ENCODE assay signal across 9 mouse cellular contexts in the genomic region with DNA sequence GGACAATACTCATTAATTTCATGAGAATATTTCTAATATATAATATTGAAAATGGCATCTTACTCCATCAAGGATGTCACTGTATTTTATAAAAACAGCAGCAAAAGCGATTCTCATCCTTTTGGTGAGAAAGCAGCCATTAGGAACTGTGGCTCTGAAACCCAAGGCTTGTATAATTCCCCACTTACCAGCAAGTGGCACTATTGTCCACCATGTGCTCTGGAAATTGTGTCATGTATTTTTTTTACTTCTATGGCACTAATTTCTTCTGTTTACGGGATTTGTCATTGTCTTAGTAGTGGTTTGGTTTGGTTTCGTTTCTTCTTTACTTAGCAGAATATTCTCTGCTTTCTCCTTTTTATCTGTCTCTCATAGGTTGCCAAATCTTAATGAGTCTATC.
A peak's percentile ranks its signal among the peaks of the same experiment; 100 is the strongest.
DNase-seq lines count a peak whose midpoint lies in the region; ATAC-seq and TF ChIP-seq lines count a peak whose summit lies in the region.
"Had no signal": no experiment of that assay in that cellular context is flagged by ENCODE, and none has a peak within 500 bp of the region (broad histone marks: within the 10 kb centered on the region; RNA-seq: fewer than 3 reads in every experiment).

No protein-coding gene starts in this region.

- no peaks in the 10 kb centered on the region for H3K4me1 ChIP-seq in lung, embryonic 14.5 days (ENCODE audit: insufficient read depth)
- no peaks in the 10 kb centered on the region for H3K4me1 ChIP-seq in lung, adult 2 months (ENCODE audit: control insufficient read depth, insufficient read depth, low read length)
- H3K4me1 ChIP-seq: lung, embryonic 15.5 days had no signal

- H3K4me2 ChIP-seq in lung, embryonic 14.5 days, result no peak overlapping the region
- H3K4me2 ChIP-seq: lung, embryonic 15.5 days had no signal

- no peaks in the 10 kb centered on the region for H3K36me3 ChIP-seq in lung, embryonic 14.5 days (ENCODE audit: insufficient read depth)
- H3K36me3 ChIP-seq: lung, embryonic 15.5 days had no signal

- intact Hi-C loops in heart, postnatal 10 days (cut with DNase I), result loop anchor here (5.0 kb wide), 1 partner anchor 142 kb away; no protein-coding TSS in a partner anchor

- H3K4me3 ChIP-seq in lung, embryonic 14.5 days (ENCODE audit: low read depth, low read length), result no peak overlapping the region
- no peak overlapping the region for H3K4me3 ChIP-seq in lung, adult 2 months (replicated peaks; ENCODE audit: extremely low read depth, low read depth, low read length)
- H3K4me3 ChIP-seq: lung, embryonic 15.5 days had no signal

- WGBS in lung, embryonic 14.5 days, result 57% methylated on average over 3 of the region's 3 CpGs
- WGBS in lung, adult 2 months, result 46% methylated on average over 3 of the region's 3 CpGs

- no peaks in the 10 kb centered on the region for H3K27me3 ChIP-seq in lung, embryonic 14.5 days (ENCODE audit: insufficient read depth, low read length)
- H3K27me3 ChIP-seq: lung, embryonic 15.5 days had no signal

- H3K27ac ChIP-seq in lung, embryonic 14.5 days (ENCODE audit: low read depth), result no peak overlapping the region
- H3K27ac ChIP-seq: lung, embryonic 15.5 days had no signal

- TF ChIP-seq POLR2A in lung, adult 2 months (IDR thresholded peaks at IDR 0.05; ENCODE audit: borderline replicate concordance, extremely low read depth, low read depth, low read length), result no peak

- peak; percentile 44; the same call in 1 of the 2 replicates for TF ChIP-seq CTCF in lung, embryonic 14.5 days (IDR thresholded peaks at IDR 0.05; ENCODE audit: low read depth)
- no peak for TF ChIP-seq CTCF in lung, adult 2 months (IDR thresholded peaks at IDR 0.05; ENCODE audit: insufficient read depth, low read length)

- DNase-seq in embryo, embryonic 11 days, result peak; percentile 1
- DNase-seq in embryo, embryonic 9.5 days (ENCODE audit: extremely low spot score), result no peak
- peak; percentile 20 for DNase-seq in lung, embryonic 14.5 days
- no peak for DNase-seq in lung, adult 2 months
- DNase-seq in c-Kit-positive CD71-negative TER-119-negative erythroid progenitor cells, embryonic 14.5 days (ENCODE audit: low read depth), result peak; percentile 5
- peak; percentile 29 for DNase-seq in retina, postnatal 1 day
- no peak for DNase-seq in heart, postnatal 10 days
- DNase-seq in MN1 (ENCODE audit: low spot score), result no peak

- peaks cover 3% of the 10 kb centered on the region; the same call in 1 of the 2 replicates for H3K9me3 ChIP-seq in lung, embryonic 14.5 days (ENCODE audit: low read depth, low read length)

- H3K9ac ChIP-seq in lung, embryonic 14.5 days, result no peak overlapping the region
- H3K9ac ChIP-seq: lung, embryonic 15.5 days had no signal

- no peak for ATAC-seq in lung, embryonic 14.5 days (ENCODE audit: insufficient read depth)

Comparison
In these comparisons a context has a peak if more than half of its experiments do, and no peak if none do; other contexts are left out.
1. DNase-seq: peak in embryo, embryonic 11 days (single experiment), lung, embryonic 14.5 days (single experiment), c-Kit-positive CD71-negative TER-119-negative erythroid progenitor cells, embryonic 14.5 days (single experiment) and retina, postnatal 1 day (single experiment); none in embryo, embryonic 9.5 days (single experiment), lung, adult 2 months (single experiment), heart, postnatal 10 days (0 of 2) and MN1 (single experiment).